Mouse (Mus musculus): ENCODE data around the gene Elk1. TPM values are rescaled to one million over a fixed set of nuclear protein-coding genes. Genes with fewer than 3 reads are reported as not detected.

Gene Elk1
- polyA plus RNA-seq (2014; fragmentation: Nextera tagmentation; extraction: Ambion mirVana): 8.2 and 8.4 TPM in 2 replicates

- peak; percentile 98 for ATAC-seq (replicated peaks; ENCODE audit: insufficient number of reproducible peaks, low FRiP score, low TSS enrichment, low read depth)
- no peak within 1 kb of the TSS for H3K27ac ChIP-seq (replicated peaks; ENCODE audit: low read depth, low read length)
- no peaks in the 10 kb centered on the region for H3K9me3 ChIP-seq (replicated peaks; ENCODE audit: control insufficient read depth, low read length)
- H3K9ac ChIP-seq (replicated peaks; ENCODE audit: low read length): peak within 1 kb of the TSS; percentile 64
- peak; percentile 87 for DNase-seq (ENCODE audit: low spot score)
- H3K27me3 ChIP-seq (ENCODE audit: control insufficient read depth, insufficient read depth, low read length): no peaks in the 10 kb centered on the region
- peak within 1 kb of the TSS; percentile 57 for H3K4me3 ChIP-seq (ENCODE audit: low read depth, low read length)
- no peaks in the 10 kb centered on the region for H3K36me3 ChIP-seq (replicated peaks; ENCODE audit: control insufficient read depth, insufficient read depth, low read depth, low read length)
- H3K4me1 ChIP-seq (ENCODE audit: control insufficient read depth, insufficient read depth, low read length): no peaks in the 10 kb centered on the region
- WGBS: 30% methylated on average over 29 of the region's 30 CpGs
- H3K4me2 ChIP-seq (ENCODE audit: low read depth, low read length): peak within 1 kb of the TSS; percentile 32
Observed at GRCm38 (mm10) chrX:20950191-20950880, at the start of gene Elk1. TSS of gene Elk1 (minus strand) at chrX:20950608.

DNA sequence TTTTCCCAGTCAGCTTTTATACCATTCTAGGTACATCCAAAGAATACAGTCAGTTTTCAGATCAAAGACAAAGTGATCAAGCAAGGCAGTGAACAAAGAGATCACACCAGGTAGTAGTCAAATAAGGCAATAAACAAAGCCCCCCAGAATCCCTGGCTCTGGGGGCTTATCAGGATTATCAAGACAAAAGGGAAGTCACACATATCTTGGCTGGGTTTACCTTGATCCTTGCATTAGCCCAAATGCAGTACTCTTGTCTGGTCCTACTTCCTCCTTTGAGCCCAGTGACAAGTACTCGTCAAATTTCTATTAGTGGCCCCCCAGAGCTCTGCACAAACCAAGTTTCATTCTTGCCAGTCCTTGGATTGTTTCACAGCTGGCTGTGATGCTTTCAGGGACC, 30.5 kb upstream of the Elk1 start:
- 91% methylated on average over 1 of the region's 1 CpGs for WGBS
- ATAC-seq (replicated peaks; ENCODE audit: insufficient number of reproducible peaks, low FRiP score, low TSS enrichment, low read depth): no peak
- H3K4me2 ChIP-seq (ENCODE audit: low read depth, low read length): no peak overlapping the region

GRCm38 (mm10) chrX:20961477-20962378, 11.3 kb upstream of the Elk1 start, which contains the start of gene Uxt:
TSS of gene Uxt (minus strand) at chrX:20962017.
- DNase-seq (ENCODE audit: low spot score) (peak; percentile 89), ATAC-seq (replicated peaks; ENCODE audit: insufficient number of reproducible peaks, low FRiP score, low TSS enrichment, low read depth) (peak; percentile 98)
- no peaks in the 10 kb centered on the region for H3K9me3 ChIP-seq (replicated peaks; ENCODE audit: control insufficient read depth, low read length)
- H3K9ac ChIP-seq (replicated peaks; ENCODE audit: low read length): peak within 1 kb of the TSS; percentile 48
- no peaks in the 10 kb centered on the region for H3K36me3 ChIP-seq (replicated peaks; ENCODE audit: control insufficient read depth, insufficient read depth, low read depth, low read length)
- no peak within 1 kb of the TSS for H3K27ac ChIP-seq (replicated peaks; ENCODE audit: low read depth, low read length)
- H3K4me3 ChIP-seq (ENCODE audit: low read depth, low read length): peak within 1 kb of the TSS; percentile 47
- WGBS: 10% methylated on average over 57 of the region's 57 CpGs
- no peaks in the 10 kb centered on the region for H3K27me3 ChIP-seq (ENCODE audit: control insufficient read depth, insufficient read depth, low read length)
- no peaks in the 10 kb centered on the region for H3K4me1 ChIP-seq (ENCODE audit: control insufficient read depth, insufficient read depth, low read length)
- H3K4me2 ChIP-seq (ENCODE audit: low read depth, low read length): peak within 1 kb of the TSS; percentile 30

More for the DNA sequence above, 30.5 kb upstream of the Elk1 start:
- Histone ChIP-seq H3K4me1 (ENCODE audit: control insufficient read depth, insufficient read depth, low read length) (no peaks in the 10 kb centered on the region), H3K9ac (replicated peaks; ENCODE audit: low read length) (no peak overlapping the region), H3K27me3 (ENCODE audit: control insufficient read depth, insufficient read depth, low read length) (no peaks in the 10 kb centered on the region), H3K4me3 (ENCODE audit: low read depth, low read length) (no peak overlapping the region), H3K27ac (replicated peaks; ENCODE audit: low read depth, low read length) (no peak overlapping the region), H3K36me3 (replicated peaks; ENCODE audit: control insufficient read depth, insufficient read depth, low read depth, low read length) (no peaks in the 10 kb centered on the region), H3K9me3 (replicated peaks; ENCODE audit: control insufficient read depth, low read length) (no peaks in the 10 kb centered on the region)
- no peak for DNase-seq (ENCODE audit: low spot score)

DNA sequence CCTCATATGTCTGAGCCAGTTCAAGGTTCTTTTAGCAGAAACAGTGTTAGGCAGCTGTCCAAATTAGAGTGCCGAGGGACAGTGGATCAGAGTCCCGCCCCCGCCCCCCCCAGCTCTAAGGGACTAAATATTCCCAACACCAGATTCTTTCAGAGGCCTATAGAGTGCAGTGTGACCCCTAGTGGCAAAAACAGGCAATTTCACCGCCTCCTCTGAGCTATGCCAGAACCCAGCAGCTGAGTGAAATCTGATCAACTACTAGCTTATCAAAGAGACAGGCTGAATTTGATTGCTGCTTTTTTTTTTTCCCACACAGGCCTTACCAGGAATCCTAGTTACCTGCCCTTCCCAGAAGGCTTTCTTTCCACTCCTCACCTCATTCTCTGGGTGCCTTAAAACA, 4.4 kb downstream of the Elk1 start:
- Histone ChIP-seq H3K9ac (replicated peaks; ENCODE audit: low read length) (no peak overlapping the region), H3K4me1 (ENCODE audit: control insufficient read depth, insufficient read depth, low read length) (no peaks in the 10 kb centered on the region), H3K9me3 (replicated peaks; ENCODE audit: control insufficient read depth, low read length) (no peaks in the 10 kb centered on the region), H3K4me2 (ENCODE audit: low read depth, low read length) (no peak overlapping the region), H3K27me3 (ENCODE audit: control insufficient read depth, insufficient read depth, low read length) (no peaks in the 10 kb centered on the region), H3K27ac (replicated peaks; ENCODE audit: low read depth, low read length) (no peak overlapping the region), H3K36me3 (replicated peaks; ENCODE audit: control insufficient read depth, insufficient read depth, low read depth, low read length) (no peaks in the 10 kb centered on the region), H3K4me3 (ENCODE audit: low read depth, low read length) (no peak overlapping the region)
- ATAC-seq (replicated peaks; ENCODE audit: insufficient number of reproducible peaks, low FRiP score, low TSS enrichment, low read depth) (no peak), DNase-seq (ENCODE audit: low spot score) (peak; percentile 52)
- WGBS: 8% methylated on average over 4 of the region's 4 CpGs

- Histone ChIP-seq H3K4me3 (ENCODE audit: low read depth, low read length) (no peak overlapping the region), H3K27me3 (ENCODE audit: control insufficient read depth, insufficient read depth, low read length) (no peaks in the 10 kb centered on the region), H3K9me3 (replicated peaks; ENCODE audit: control insufficient read depth, low read length) (no peaks in the 10 kb centered on the region), H3K36me3 (replicated peaks; ENCODE audit: control insufficient read depth, insufficient read depth, low read depth, low read length) (no peaks in the 10 kb centered on the region; the same call in 1 of the 2 replicates), H3K4me2 (ENCODE audit: low read depth, low read length) (no peak overlapping the region), H3K27ac (replicated peaks; ENCODE audit: low read depth, low read length) (no peak overlapping the region), H3K4me1 (ENCODE audit: control insufficient read depth, insufficient read depth, low read length) (no peaks in the 10 kb centered on the region), H3K9ac (replicated peaks; ENCODE audit: low read length) (no peak overlapping the region)
- DNase-seq (ENCODE audit: low spot score): no peak
- ATAC-seq (replicated peaks; ENCODE audit: insufficient number of reproducible peaks, low FRiP score, low TSS enrichment, low read depth): no peak
- 100% methylated on average over 1 of the region's 1 CpGs for WGBS
Observed at GRCm38 (mm10) chrX:20931963-20932362, 18.4 kb downstream of the Elk1 start.

DNA sequence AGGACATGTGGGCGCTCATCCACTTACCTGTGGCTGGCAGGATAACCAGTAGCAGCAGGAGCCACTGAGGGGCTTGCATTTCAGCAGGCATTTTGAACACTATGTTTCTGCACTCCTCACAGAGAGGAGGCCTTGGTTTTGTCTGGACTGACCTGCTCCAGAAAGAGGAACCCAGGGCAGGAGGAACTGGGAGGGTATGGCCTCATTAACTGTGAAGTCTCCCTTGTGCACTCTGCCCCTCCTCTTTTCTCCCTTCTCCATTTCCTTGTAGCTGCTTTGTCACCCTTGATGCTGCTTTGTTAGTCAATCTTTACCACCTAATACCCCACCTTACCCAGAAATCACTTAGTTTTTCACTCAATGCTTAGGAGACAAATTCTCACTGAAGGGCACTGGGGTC, 19.0 kb downstream of the Elk1 start, which contains the start of gene Cfp:
TSS of gene Cfp (minus strand) at position 192 of the 400 bp plus-strand sequence.
- H3K36me3 ChIP-seq (replicated peaks; ENCODE audit: control insufficient read depth, insufficient read depth, low read depth, low read length): no peaks in the 10 kb centered on the region; the same call in 1 of the 2 replicates
- no peaks in the 10 kb centered on the region for H3K4me1 ChIP-seq (ENCODE audit: control insufficient read depth, insufficient read depth, low read length)
- no peak within 1 kb of the TSS for H3K9ac ChIP-seq (replicated peaks; ENCODE audit: low read length)
- H3K27ac ChIP-seq (replicated peaks; ENCODE audit: low read depth, low read length): no peak within 1 kb of the TSS
- H3K9me3 ChIP-seq (replicated peaks; ENCODE audit: control insufficient read depth, low read length): no peaks in the 10 kb centered on the region
- ATAC-seq (replicated peaks; ENCODE audit: insufficient number of reproducible peaks, low FRiP score, low TSS enrichment, low read depth) (no peak), DNase-seq (ENCODE audit: low spot score) (no peak)
- no peak within 1 kb of the TSS for H3K4me3 ChIP-seq (ENCODE audit: low read depth, low read length)
- H3K27me3 ChIP-seq (ENCODE audit: control insufficient read depth, insufficient read depth, low read length): no peaks in the 10 kb centered on the region
- WGBS: 90% methylated on average over 1 of the region's 1 CpGs
- H3K4me2 ChIP-seq (ENCODE audit: low read depth, low read length): no peak within 1 kb of the TSS

DNA sequence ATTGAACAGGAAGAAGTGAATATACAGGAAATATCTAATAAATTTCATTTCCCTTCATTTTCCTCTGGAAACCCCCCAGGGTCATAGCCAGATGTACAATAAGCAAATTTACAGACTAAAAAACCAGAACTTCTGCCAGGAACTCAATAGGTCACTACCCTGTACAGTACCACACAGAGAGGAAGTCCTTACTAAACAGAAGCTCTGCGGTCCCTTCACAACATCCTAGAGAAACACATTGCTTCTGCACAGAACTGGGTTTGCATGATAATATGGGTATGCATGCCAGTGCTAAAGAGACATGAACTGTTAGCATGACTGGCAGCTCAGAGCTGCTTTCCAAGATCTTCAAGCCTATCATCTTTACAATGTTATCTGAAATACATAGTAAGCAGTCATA, 20.5 kb downstream of the Elk1 start:
- Histone ChIP-seq H3K9ac (replicated peaks; ENCODE audit: low read length) (no peak overlapping the region), H3K4me2 (ENCODE audit: low read depth, low read length) (no peak overlapping the region), H3K27me3 (ENCODE audit: control insufficient read depth, insufficient read depth, low read length) (no peaks in the 10 kb centered on the region), H3K4me3 (ENCODE audit: low read depth, low read length) (no peak overlapping the region), H3K4me1 (ENCODE audit: control insufficient read depth, insufficient read depth, low read length) (no peaks in the 10 kb centered on the region), H3K27ac (replicated peaks; ENCODE audit: low read depth, low read length) (no peak overlapping the region), H3K9me3 (replicated peaks; ENCODE audit: control insufficient read depth, low read length) (no peaks in the 10 kb centered on the region), H3K36me3 (replicated peaks; ENCODE audit: control insufficient read depth, insufficient read depth, low read depth, low read length) (no peaks in the 10 kb centered on the region; the same call in 1 of the 2 replicates)
- ATAC-seq (replicated peaks; ENCODE audit: insufficient number of reproducible peaks, low FRiP score, low TSS enrichment, low read depth) (no peak), DNase-seq (ENCODE audit: low spot score) (no peak)
- WGBS: 88% methylated on average over 1 of the region's 1 CpGs

DNA sequence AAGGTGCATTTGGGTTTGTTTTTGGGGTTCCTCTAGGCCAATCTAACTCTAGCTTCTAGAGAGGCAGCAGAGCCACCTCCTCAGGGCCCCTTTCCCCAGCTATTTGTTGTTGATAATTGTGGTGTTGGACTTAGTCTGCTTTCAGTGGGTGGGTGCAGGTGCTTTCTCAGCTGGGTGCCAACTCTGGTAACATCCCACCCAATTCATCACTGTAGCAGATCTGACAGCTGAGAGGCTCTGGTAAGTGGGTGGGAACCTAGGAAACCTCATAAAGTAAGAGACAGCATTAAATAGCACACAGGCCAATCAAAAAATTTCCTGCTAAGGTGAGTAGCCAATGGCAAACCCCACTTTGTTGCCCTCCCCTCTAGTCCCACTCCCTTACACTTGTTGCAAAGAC, 25.4 kb downstream of the Elk1 start:
- H3K27me3 ChIP-seq (ENCODE audit: control insufficient read depth, insufficient read depth, low read length): no peaks in the 10 kb centered on the region
- H3K4me3 ChIP-seq (ENCODE audit: low read depth, low read length): no peak overlapping the region
- H3K27ac ChIP-seq (replicated peaks; ENCODE audit: low read depth, low read length): no peak overlapping the region
- DNase-seq (ENCODE audit: low spot score) (no peak), ATAC-seq (replicated peaks; ENCODE audit: insufficient number of reproducible peaks, low FRiP score, low TSS enrichment, low read depth) (no peak)
- H3K4me2 ChIP-seq (ENCODE audit: low read depth, low read length): no peak overlapping the region
- no peaks in the 10 kb centered on the region for H3K4me1 ChIP-seq (ENCODE audit: control insufficient read depth, insufficient read depth, low read length)
- no peak overlapping the region for H3K9ac ChIP-seq (replicated peaks; ENCODE audit: low read length)
- no peaks in the 10 kb centered on the region; the same call in 1 of the 2 replicates for H3K36me3 ChIP-seq (replicated peaks; ENCODE audit: control insufficient read depth, insufficient read depth, low read depth, low read length)
- no peaks in the 10 kb centered on the region for H3K9me3 ChIP-seq (replicated peaks; ENCODE audit: control insufficient read depth, low read length)
